Mouse (Mus musculus) effector memory CD4-positive, alpha-beta T cell, adult 5 months (primary cell): Measurements from ENCODE around the gene Kat7. TPM values are rescaled to one million over a fixed set of nuclear protein-coding genes. Genes with fewer than 3 reads are reported as not detected.

Experiments
- polyA plus RNA-seq: library from polyadenylated mRNA; unstranded; fragments of 100-300 nt; shearing (Covaris generic); gene quantifications from one replicate; pipeline ENCODE4 v1.2.1, GENCODE M21; 2017

Gene Kat7
- 89.5 TPM for polyA plus RNA-seq

DNA sequence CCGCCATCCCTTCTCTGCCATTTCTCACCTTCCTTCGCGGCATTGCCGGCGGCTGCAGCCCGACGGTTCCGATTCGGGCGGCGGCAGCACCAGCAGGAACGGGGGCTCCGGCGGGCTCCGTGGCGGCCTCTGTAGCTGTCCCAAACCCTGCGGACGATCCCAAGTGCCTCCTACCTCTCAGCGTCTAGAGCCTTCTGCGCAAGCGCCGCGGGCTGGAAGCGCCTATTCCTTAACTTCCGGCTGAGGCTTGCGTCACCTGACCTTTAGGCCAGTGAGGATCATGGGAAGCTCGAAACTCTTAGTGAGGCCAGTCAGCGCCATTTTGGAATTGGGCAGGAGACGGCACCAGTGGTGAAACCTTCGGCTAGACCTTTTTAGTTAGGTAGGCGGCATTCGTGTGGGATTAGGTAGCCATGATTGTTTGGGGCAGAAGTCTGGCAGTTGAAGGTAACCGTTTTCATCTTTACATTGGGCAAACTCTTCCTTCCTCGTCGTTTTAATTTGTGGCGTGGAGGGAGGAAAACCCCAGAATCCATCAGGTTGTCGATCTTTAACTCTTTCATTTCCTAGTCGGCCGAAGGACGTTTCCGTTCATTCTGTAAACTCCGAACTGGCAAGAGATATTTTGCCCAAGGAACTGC lies at the start of gene Kat7:
TSS of gene Kat7 (minus strand) at position 240 of the 641 bp plus-strand sequence.

DNA sequence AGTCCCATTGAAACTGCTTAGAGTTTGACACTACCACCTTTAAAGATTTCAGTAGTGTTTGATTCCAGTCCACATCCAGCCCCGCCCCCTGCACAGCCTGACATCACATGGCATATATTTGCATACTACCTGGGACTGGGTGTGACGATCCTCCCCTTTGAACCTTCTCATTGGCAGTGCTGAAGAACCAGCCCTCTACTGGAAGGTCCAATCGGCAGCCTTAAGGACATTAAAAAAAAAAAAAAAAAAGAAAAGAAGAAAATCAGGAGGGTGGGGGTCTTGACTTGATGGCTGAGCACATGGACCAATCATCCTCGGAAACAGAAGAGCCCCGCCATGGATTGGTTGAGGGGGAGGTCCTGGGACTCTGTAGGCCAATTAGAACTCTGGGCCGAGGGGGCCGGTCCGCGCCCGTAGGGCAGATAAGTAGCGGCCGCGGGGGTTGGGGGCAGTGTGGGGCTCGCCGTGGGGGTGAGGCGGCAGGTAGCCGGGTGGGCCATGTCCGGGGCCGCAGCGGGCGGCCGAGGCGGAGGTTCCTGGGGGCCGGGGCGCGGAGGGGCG lies 26.6 kb upstream of the Kat7 start, which contains the start of gene Fam117a:
TSS of gene Fam117a (plus strand) at position 451 of the 561 bp plus-strand sequence.

GRCm38 (mm10) chr11:95261178-95261751 lies 48.8 kb downstream of the Kat7 start, which contains the start of gene Tac4:
Gene Tac4, plus strand, starts transcription at chr11:95261529.

Other genes starting within 250 kb of the Kat7 start
- gene Itga3, start 233.4 kb downstream of the Kat7 start, polyA plus RNA-seq, result 3.9 TPM
- not detected for gene Dlx3, start 190.1 kb downstream of the Kat7 start, polyA plus RNA-seq
- gene Dlx4, start 164.0 kb downstream of the Kat7 start, polyA plus RNA-seq, result not detected
- gene Tac4, start 48.7 kb downstream of the Kat7 start, polyA plus RNA-seq, result not detected
- gene Fam117a, start 26.8 kb upstream of the Kat7 start, polyA plus RNA-seq, result 35.9 TPM
- 50.3 TPM for gene Slc35b1, start 74.4 kb upstream of the Kat7 start, polyA plus RNA-seq
- gene Spop, start 103.8 kb upstream of the Kat7 start, polyA plus RNA-seq, result 149 TPM
- gene Nxph3, start 204.3 kb upstream of the Kat7 start, polyA plus RNA-seq, result not detected